Mouse (Mus musculus) hindlimb bud, embryonic 11.5 days (tissue): Measurements from ENCODE around the gene Garem2.
"Not testable (repeated sequence)": the region's sequence is repeated elsewhere in the genome, so short reads cannot be mapped to it uniquely, and the experiment has no call there.

Experiments
- DNase-seq: peaks from one replicate; pipeline ENCODE4 v3.0.0-alpha.2; 2012; ENCODE audit warnings: low read depth, low spot score; ENCODE audit errors: extremely low spot score

The Garem2 gene

GRCm38 (mm10) chr5:30104841-30105667 is at the start of gene Garem2:
Garem2 (plus strand) TSS chr5:30105161.
- no peak for DNase-seq

DNA sequence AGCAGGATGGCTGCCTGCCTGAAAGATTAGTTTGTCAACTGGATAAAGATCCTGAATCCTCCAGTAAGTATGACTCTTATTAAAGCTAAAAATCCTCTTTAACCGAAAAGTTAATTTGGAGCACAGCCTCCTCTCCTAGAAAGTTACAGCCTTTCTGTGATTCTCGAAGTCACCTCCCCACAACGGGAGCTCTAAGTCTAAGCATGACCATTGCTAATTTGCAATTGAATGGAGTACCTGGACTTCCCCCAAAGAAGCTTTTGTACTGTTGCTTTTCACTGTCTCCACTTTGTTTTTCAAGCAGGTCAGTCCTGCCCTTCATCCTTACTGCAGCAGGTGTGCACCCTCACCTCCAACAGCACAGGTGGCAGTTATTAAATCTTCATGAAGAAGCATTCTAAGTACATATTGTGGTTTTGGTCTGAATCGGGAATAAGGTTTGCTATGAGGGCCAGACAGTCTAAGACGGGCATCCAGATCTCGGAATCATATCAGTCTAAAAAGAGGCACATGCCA is 46.7 kb upstream of the Garem2 start:
- DNase-seq, result no peak

DNA sequence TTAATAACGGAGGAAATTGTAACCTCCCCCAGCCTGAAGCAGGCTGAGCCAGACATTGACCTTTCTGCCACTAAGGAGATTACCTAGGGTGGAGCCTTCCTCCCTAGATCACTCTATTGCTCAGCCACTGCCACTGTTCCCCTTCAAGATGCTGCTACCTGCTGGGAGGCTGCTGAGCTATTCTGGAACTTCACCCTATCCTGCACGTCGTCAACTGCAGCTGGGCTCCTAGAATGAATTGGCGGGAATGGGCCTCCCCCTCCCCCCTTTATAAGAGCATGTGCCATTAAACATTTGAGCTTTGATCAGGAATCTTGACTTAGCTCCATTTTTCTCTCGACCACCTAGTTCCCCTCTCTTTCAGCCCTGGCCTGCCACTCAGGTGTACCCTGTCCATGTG is 45.4 kb upstream of the Garem2 start:
- DNase-seq, result not testable (repeated sequence)

GRCm38 (mm10) chr5:30067726-30068125 is 37.2 kb upstream of the Garem2 start:
- no peak for DNase-seq

- DNase-seq, result no peak
Observed at GRCm38 (mm10) chr5:30071677-30072076, 33.3 kb upstream of the Garem2 start.

- DNase-seq, result no peak
Observed at GRCm38 (mm10) chr5:30072377-30072776, 32.6 kb upstream of the Garem2 start.

DNA sequence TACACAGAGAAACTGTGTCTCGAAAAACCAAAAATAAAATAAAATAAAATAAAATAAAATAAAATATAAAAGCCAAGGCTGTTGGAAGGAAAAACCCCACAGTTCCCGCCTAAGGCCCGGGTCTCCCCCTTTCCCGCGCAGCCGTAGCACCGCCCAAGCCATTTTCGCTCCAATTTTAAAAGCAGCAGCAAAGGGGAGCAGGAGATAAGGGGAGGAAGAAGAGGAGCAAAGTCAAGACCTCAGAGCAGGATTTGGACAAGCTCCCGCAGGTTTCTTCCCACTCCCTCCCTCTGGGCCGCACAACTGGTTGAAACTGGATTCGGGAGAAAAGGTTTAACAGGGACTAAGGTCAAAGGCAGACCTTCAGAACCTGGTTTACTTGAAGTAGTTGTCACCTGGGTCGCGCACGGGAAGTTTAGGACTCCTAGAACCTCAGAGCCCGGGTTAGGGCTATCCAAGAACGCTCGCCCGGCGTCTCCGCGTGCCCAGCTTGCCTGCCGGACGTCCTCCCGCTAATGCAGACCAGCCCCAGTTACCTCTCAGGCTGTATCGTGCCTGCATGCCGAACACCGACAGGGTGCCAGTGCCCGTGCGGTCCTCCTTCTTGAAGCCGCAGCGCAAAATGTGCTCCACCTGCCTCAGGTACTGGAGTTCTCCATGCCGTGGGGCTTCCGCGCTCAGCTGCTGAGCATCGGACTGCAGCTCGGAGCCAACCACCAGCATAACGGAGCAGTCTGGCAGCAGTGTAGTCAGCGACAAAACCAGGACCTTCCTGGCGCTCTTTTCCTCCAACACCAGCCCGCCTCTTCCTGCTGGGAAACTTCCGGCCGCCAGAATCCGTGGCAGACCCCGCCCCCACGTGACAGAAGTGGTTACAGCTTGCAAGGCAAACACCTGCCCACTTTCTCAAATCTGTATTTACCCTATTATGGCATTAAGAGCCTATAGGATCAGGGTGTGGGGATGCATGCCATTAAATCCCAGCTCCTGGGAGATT is 31.8 kb upstream of the Garem2 start, which contains the start of gene Tyms:
TSS of gene Tyms (minus strand) at position 793 of the 997 bp plus-strand sequence.
- peak; percentile 52 for DNase-seq

DNA sequence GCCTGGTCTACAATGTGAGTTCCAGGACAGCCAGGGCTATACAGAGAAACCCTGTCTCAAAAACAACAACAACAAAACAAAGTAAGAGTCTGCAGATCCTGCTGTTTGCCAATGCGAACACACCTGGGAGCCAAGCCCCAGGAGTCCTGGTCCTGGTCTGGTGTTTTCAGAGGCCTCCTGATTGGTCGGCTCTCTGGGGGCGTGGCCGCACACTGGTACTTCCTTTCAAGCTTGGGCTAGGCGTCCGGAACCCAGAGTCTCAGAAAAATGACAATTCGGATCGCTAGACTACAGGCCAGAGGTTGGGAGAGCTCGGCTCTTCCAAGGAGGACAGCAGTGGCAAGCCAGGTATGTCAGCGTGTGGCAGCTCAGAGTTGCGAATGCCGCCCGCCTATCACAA is 12.3 kb upstream of the Garem2 start:
- no peak for DNase-seq

DNA sequence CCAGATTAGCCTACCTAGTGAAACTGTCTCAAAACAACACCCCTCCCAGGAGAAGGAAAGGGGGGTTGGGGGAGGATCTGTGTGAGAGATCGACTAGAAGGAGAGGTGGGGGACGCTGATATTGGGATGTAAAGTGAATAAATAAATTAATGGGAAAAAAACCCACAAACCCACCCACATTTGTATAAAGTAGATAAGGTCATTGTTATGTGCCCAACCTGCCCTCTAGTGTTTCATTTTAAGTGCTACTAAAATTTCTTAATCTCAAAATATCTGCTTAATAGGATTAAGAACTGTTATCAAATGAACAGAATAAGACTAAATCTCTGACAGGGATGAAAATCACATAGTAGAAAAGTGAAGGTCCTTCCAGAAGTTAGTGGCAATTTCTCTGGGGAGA is 10.6 kb upstream of the Garem2 start:
- no peak for DNase-seq

- DNase-seq, result no peak
Observed at GRCm38 (mm10) chr5:30095731-30096130, 9.2 kb upstream of the Garem2 start.

GRCm38 (mm10) chr5:30098260-30098659 is 6.7 kb upstream of the Garem2 start:
- no peak for DNase-seq

DNA sequence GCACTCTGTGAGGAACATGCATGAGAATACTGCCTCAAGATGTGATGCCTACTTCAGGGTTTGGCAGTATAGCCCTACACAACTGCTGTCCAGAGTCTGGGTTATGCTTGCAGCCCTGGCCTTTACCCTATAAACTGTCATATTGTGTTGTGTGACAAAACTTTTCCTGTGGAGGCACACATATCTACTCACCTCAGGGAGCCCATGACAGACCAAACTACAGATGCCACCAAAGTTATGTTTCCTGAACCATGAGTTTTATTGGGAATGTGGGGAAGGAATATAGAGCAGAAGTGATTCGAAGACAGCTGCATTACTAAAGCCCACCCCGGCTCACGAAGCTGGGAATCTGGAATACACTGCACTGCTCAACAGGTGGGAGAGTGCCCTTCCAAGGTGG is 1.6 kb upstream of the Garem2 start:
- no peak for DNase-seq

GRCm38 (mm10) chr5:30104339-30104738 is 622 bp upstream of the Garem2 start:
- no peak for DNase-seq

DNA sequence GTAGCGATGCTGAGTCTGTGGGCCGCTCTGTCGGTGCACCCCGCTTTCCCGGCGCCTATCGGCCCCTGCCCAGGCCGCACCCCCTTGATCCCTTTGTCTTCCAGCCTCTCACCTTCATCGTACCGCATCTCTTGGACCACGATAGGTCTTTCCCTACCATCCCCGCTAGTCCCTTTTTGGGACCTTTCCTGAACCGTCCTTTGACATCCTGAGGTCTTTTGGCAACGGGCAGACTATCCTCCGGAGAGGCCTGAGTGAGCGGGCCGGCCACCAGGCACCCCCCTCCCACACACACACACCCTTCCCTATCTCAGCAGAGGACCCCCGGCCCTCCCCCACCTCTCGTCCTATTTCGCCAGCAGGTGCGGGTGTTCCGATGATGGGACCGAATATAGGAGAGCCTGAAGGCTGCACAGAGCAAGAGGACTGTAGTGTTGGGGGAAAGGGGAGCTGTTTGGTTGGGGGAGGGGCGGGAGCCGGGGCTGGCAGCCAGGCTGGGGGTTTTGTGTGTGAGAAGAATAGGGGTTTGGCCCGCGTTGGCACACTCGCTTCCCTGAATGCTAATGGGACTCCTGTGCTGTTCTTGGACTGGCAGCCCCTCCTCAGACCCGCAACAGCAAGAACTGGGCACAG is 823 bp downstream of the Garem2 start, which contains the start of gene 3110082J24Rik:
TSS of gene 3110082J24Rik (minus strand) at position 419 of the 633 bp plus-strand sequence.
- DNase-seq, result no peak

- no peak for DNase-seq
Observed at GRCm38 (mm10) chr5:30106756-30107155, 1.8 kb downstream of the Garem2 start.

DNA sequence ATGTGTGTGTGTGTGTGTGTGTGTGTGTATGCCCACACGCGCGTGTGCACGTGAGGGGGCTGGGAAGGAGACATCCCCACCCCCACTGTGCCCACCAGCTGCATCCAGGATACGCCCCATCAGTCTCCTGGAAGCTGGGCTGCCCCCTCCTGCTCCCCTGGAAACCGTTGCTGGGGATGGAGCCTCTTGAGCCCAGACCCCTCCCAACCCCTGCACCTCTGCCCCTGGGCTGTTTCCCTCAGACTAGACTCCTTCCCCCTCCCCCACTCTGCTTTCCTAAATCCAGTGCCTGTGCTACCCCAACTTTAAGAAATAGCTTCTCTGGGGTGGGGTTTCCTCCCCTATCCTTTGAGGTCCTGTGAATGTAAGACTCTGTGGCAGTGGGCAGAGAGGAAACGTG is 2.2 kb downstream of the Garem2 start:
- no peak for DNase-seq

- no peak for DNase-seq
Observed at GRCm38 (mm10) chr5:30107611-30108041, 2.7 kb downstream of the Garem2 start.

DNA sequence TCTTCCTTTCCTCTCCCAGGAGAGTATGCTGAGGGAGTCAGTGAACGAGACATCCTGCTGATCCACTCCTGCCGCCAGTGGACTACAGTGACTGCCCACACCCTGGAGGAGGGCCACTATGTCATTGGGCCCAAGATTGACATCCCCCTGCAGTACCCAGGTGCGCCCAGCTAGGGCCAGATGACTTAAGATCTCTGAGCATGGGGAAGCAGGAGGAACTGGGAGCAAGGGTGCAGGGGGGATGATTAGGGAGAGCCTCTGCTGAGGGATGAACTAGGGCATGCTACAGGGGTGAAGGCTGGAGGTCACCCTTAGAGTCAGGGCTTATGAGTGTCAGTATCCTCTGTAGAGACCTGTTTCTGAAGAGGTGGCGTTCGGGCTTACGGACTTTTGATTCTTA is 3.3 kb downstream of the Garem2 start:
- no peak for DNase-seq

DNA sequence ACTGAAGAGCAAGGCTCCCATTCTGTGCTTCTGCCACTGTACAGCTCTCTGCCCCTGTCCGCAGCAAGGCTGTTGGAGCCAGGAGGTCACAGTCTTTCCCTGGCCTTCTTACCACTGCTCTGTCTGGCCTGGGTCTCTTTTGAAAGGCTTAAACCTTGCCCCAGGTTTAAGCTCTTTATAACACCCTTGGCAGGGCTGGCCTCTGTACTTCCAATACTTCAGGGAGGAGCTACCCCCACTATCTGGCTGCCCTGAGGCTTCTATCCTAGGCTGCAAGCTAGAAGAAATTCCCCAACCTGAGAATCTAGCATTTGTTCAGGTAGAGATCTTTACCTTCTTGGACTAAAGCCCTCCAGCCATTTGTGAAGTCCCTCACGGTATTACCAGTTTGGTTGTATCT is 4.9 kb downstream of the Garem2 start:
- DNase-seq, result no peak

DNA sequence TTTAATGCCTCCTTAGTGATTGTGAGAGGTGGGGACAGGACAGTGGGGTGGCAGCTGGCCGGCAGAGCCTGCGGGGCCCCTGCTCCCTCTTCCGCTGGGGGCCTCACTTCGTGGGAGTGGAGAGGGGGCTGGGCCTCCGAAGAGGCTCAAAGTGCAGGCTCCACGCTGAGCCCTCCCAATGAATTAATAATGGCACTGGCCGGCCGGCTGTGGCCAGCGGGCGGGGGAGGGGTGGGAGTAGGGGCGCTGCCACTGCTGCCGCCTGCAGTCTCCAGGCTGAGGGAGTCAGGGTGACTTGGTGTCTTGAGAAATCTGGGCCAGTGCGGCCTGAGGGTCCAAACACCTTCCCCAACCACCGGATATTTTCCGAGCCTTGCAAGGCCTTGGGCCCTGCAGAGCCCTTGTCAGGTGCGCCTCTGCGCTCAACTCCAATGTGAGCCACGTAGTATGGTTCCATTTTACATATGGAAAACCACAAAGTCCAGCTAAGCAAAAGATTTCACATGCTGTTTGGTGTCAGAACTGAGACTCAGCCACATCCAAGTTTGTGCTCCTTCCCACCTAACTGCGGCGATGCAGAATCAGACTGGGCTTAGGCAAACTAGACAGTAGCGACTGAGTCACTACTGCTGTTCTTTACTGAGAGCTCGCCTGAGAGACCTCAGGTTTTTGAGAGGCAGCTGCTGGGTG is 5.6 kb downstream of the Garem2 start:
- DNase-seq, result no peak
